Mouse (Mus musculus): ENCODE measurements at regions not wholly inside any gene's neighbourhood (a gene's known extent, or its start where the extent isn't known, plus 50 kb on each side); places are given as distances from the start of the nearest gene placed in this dataset. TPM values are rescaled to one million over a fixed set of nuclear protein-coding genes. Genes with fewer than 3 reads are reported as not detected.

GRCm38 (mm10) chr14:48357441-48357840 lies 88.5 kb upstream of the Tmem260 start:
- WGBS = 75% methylated on average over 8 of the region's 8 CpGs
- no peak overlapping the region for H3K27ac ChIP-seq (replicated peaks)
- H3K9ac ChIP-seq = no peak overlapping the region
- H3K36me3 ChIP-seq = no peaks in the 10 kb centered on the region
- peaks cover 5% of the 10 kb centered on the region; the same call in 1 of the 2 replicates for H3K27me3 ChIP-seq
- 0 out of 2 replicates have a peak, but pooled peaks cover 3% of the 10 kb centered on the region for H3K4me1 ChIP-seq (replicated peaks)
- no peaks in the 10 kb centered on the region for H3K9me3 ChIP-seq
- H3K4me2 ChIP-seq = no peak overlapping the region
- no peak for ATAC-seq (ENCODE audit: low read depth)
- no peak overlapping the region for H3K4me3 ChIP-seq

DNA sequence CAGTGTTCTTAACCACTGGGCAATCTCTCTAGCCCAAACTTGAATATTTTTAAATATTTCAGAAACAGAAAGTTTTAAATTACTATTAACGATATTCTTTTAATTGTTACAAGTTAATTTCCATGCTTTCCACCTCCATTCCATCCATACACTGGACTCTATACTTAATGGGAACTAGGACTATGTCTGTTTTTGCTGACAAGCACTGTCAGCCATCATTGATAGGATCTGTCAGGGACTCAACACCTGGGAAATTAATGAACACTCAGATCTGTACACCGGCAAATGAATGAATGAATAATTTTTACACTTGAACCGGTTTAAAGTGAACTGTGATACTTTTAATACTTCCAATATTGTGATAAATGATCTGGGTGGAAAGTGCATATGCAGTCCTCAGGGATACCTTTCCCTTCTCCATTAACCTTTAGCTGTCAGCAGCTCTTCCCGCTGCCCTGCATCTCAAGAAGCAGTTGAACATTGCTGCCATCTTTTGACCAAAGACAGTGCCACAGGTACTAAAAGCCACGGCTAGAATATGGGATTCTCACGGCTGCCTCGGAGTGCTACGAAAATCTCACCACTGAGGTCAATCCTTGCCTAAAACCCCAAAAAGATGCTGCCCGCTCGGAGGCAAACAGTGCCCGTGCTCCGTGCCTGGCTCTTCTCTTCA lies 87.3 kb upstream of the Tmem260 start:
- H3K4me3 ChIP-seq = no peak overlapping the region
- no peak overlapping the region for H3K27ac ChIP-seq (replicated peaks)
- H3K9ac ChIP-seq = no peak overlapping the region
- H3K27me3 ChIP-seq = peaks cover 5% of the 10 kb centered on the region; the same call in 1 of the 2 replicates
- no peak overlapping the region for H3K4me2 ChIP-seq
- H3K4me1 ChIP-seq (replicated peaks) = 0 out of 2 replicates have a peak, but pooled peaks cover 3% of the 10 kb centered on the region
- 52% methylated on average over 12 of the region's 12 CpGs for WGBS
- peak; percentile 81 for ATAC-seq (ENCODE audit: low read depth)
- no peaks in the 10 kb centered on the region for H3K36me3 ChIP-seq
- no peaks in the 10 kb centered on the region for H3K9me3 ChIP-seq

DNA sequence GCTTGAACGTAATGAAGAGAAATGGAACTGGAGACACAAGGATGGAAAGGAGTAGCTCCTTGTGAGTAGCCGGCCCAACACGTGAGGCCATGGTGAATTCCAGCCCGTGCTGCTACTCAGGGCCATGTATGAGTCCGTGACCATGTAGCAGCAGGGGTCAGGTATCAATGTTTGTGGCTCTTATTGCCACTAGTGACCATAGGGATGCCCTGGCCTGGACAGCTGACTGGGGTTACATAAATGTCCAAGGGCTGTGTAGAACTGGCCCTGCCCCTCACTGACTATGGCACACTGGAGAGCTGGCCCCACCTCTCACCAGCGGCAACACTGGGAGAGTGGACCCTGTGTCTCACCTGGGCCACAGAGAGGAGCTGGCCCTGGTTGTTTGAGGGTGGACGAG lies 84.1 kb upstream of the Tmem260 start:
- Histone ChIP-seq H3K36me3 (no peaks in the 10 kb centered on the region), H3K27ac (replicated peaks) (no peak overlapping the region), H3K4me3 (no peak overlapping the region), H3K4me1 (replicated peaks) (0 out of 2 replicates have a peak, but pooled peaks cover 3% of the 10 kb centered on the region), H3K4me2 (no peak overlapping the region), H3K9me3 (no peaks in the 10 kb centered on the region), H3K9ac (no peak overlapping the region), H3K27me3 (peaks cover 5% of the 10 kb centered on the region; the same call in 1 of the 2 replicates)
- WGBS = 92% methylated on average over 7 of the region's 7 CpGs
- no peak for ATAC-seq (ENCODE audit: low read depth)

GRCm38 (mm10) chr14:48367006-48367405 lies 78.9 kb upstream of the Tmem260 start:
- Histone ChIP-seq H3K4me1 (replicated peaks) (no peaks in the 10 kb centered on the region), H3K27me3 (peaks cover 11% of the 10 kb centered on the region; the same call in 1 of the 2 replicates), H3K9ac (no peak overlapping the region), H3K9me3 (no peaks in the 10 kb centered on the region), H3K4me3 (no peak overlapping the region), H3K4me2 (no peak overlapping the region), H3K36me3 (no peaks in the 10 kb centered on the region), H3K27ac (replicated peaks) (no peak overlapping the region)
- WGBS = 15% methylated on average over 7 of the region's 7 CpGs
- ATAC-seq (ENCODE audit: low read depth) = no peak

- no peak overlapping the region for H3K9ac ChIP-seq
- H3K4me2 ChIP-seq = no peak overlapping the region
- H3K27ac ChIP-seq (replicated peaks) = no peak overlapping the region
- 0% methylated on average over 1 of the region's 1 CpGs for WGBS
- no peaks in the 10 kb centered on the region for H3K4me1 ChIP-seq (replicated peaks)
- H3K36me3 ChIP-seq = no peaks in the 10 kb centered on the region
- ATAC-seq (ENCODE audit: low read depth) = peak; percentile 32; the same call in 1 of the 2 replicates
- H3K27me3 ChIP-seq = peaks cover 11% of the 10 kb centered on the region; the same call in 1 of the 2 replicates
- H3K9me3 ChIP-seq = no peaks in the 10 kb centered on the region
- no peak overlapping the region for H3K4me3 ChIP-seq
Observed at GRCm38 (mm10) chr14:48370322-48370721, 75.6 kb upstream of the Tmem260 start.

- no peak overlapping the region for H3K9ac ChIP-seq
- H3K36me3 ChIP-seq = no peaks in the 10 kb centered on the region
- no peaks in the 10 kb centered on the region for H3K4me1 ChIP-seq (replicated peaks)
- no peaks in the 10 kb centered on the region for H3K9me3 ChIP-seq
- H3K4me3 ChIP-seq = no peak overlapping the region
- H3K27ac ChIP-seq (replicated peaks) = no peak overlapping the region
- peaks cover 11% of the 10 kb centered on the region; the same call in 1 of the 2 replicates for H3K27me3 ChIP-seq
- ATAC-seq (ENCODE audit: low read depth) = peak; percentile 82
- WGBS = 56% methylated on average over 5 of the region's 5 CpGs
- H3K4me2 ChIP-seq = no peak overlapping the region
Observed at GRCm38 (mm10) chr14:48371766-48372165, 74.2 kb upstream of the Tmem260 start.

- WGBS = 53% methylated on average over 5 of the region's 5 CpGs
- Histone ChIP-seq H3K4me3 (no peak overlapping the region), H3K4me1 (replicated peaks) (no peaks in the 10 kb centered on the region), H3K36me3 (no peaks in the 10 kb centered on the region), H3K9me3 (no peaks in the 10 kb centered on the region), H3K4me2 (no peak overlapping the region), H3K27ac (replicated peaks) (no peak overlapping the region), H3K9ac (no peak overlapping the region), H3K27me3 (no peaks in the 10 kb centered on the region)
- ATAC-seq (ENCODE audit: low read depth) = no peak
Observed at GRCm38 (mm10) chr14:48376112-48376511, 69.8 kb upstream of the Tmem260 start.

Small RNA genes in the stretch of these regions (microRNA-seq; reads per million reads assigned to microRNA genes)
- gene Gm23881 = not detected
